Mouse (Mus musculus) lung, adult 18-20 months (tissue): Measurements from ENCODE around the gene Dock4.

ENCODE experiments used
- DNase-seq, 2 experiments: peaks; one replicate each; pipeline ENCODE4 v3.0.0; 2022; ENCODE audit warnings: mixed read lengths in 2 of 2

Dock4 gene

GRCm38 (mm10) chr12:40655861-40656260 is 210.1 kb downstream of the Dock4 start:
- no peak for DNase-seq

- DNase-seq: no peak
These were observed 210.7 kb downstream of the Dock4 start for GRCm38 (mm10) chr12:40656438-40656837.

GRCm38 (mm10) chr12:40657229-40657885 is 211.6 kb downstream of the Dock4 start:
- DNase-seq: no peak

GRCm38 (mm10) chr12:40659689-40660088 is 213.9 kb downstream of the Dock4 start:
- DNase-seq: peak in 1 of 2 experiments; percentile 27

- DNase-seq: no peak
These were observed 223.7 kb downstream of the Dock4 start for GRCm38 (mm10) chr12:40669460-40669859.

GRCm38 (mm10) chr12:40670766-40671165 is 225.0 kb downstream of the Dock4 start:
- no peak for DNase-seq

DNA sequence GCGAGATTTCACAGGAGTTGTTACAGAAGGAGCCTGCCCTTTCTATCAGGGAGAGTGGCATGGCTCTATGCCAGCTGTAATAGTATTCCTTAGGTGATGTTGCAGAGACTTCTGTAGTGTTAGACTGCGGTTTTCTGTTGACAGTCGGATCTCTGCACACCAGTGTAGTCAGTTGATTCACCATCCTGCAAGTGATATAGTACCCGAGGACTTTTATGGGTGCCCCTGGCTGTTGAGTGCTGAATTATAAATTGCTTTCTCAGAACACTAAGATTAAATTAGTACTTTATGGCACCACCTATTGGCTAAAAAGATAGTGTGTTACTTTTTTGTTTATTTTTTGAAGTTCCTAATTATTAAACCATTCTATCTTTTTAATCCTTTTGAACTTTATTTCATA is 234.0 kb downstream of the Dock4 start:
- DNase-seq: no peak

DNA sequence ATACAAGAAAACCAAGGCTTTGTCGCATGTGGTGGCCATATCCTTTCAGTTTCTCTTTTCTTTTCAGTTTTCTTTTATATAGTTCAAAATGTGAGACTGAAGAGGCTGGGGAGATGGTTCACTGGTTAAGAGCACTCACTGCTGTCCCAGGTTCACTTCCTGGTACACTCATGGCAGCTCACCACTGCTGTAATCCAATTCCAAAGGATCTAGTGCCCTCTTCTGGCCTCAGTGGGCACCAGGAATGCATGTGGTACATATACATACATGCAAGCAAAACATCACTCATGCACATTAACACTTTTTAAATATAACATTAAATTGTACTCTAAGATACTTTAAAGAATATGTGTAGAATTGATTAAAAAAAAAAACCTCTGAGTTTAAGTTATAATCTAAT is 234.8 kb downstream of the Dock4 start:
- DNase-seq: peak; percentile 18 to 51

DNA sequence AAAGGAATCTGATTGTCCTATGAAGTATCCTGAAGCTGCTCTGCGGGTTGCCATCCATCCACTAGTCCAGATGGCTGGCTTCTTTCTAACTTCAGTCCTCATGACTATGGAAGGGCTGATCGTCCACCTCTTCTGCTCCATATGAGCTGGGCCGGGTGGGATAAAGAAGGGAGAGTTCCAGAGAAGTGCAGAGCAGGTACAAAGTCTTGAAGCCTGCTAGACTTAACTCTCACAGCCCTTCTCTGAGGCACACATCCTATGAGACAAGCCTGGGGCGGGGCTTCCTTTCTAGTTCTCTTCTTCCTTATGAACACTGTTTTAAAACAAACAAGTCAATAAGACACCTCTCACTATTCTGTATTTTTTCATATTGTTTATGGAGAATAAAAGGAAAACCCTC is 245.7 kb downstream of the Dock4 start:
- DNase-seq: no peak

DNA sequence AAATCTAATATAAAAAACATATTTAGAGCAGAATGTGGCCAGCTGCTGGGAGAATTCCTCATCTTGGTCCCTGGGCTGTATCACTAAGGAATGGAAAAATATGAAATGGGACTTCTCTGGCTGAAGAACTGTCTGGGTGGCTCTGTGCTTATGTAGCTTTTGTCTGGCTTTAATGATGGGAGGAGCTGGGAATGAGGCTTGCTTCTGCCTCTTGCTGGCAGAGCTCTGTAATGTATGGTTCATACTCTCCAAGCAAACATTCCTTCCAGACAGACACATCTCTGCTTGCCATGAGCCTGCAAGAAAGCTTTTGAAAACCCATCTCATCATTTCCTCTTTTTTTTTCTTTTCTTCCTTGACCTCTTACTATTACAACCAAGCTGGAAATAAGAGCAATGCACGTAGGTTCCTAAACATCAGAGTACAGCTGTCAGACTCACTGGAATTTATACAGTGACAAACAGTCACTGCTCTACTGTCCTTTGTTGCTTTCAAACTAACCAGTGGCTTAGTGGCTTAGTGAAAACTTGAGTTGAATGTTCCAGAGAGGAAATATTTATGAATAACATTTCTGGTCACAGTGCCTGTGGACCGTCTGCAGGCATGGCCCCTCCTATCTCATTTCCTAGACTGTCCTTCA is 248.4 kb downstream of the Dock4 start:
- no peak for DNase-seq

GRCm38 (mm10) chr12:40698330-40698729 is 252.6 kb downstream of the Dock4 start:
- no peak for DNase-seq

- DNase-seq: peak in 1 of 2 experiments; percentile 9
These were observed 256.6 kb downstream of the Dock4 start for GRCm38 (mm10) chr12:40702233-40702792.

GRCm38 (mm10) chr12:40704296-40704695 is 258.5 kb downstream of the Dock4 start:
- DNase-seq: no peak

DNA sequence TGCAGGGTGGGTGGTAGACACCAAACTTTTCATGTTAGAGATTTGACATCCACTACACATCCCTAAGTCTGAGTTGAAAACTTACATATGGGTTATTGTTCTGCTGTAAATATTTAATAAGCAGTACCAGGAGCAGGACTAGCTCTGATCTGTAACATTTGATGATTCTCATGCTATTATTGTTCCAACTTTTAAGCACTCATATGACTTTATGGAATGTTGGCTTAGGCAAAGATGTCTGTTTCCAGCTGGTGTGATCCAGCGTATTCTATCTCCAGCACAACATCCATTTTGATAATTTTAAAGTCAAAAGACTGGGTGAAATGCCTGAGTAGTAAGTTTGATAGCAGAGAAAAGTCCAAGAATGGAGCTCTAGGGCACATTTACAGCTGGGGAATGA is 261.4 kb downstream of the Dock4 start:
- DNase-seq: no peak

GRCm38 (mm10) chr12:40709094-40709493 is 263.3 kb downstream of the Dock4 start:
- no peak for DNase-seq

DNA sequence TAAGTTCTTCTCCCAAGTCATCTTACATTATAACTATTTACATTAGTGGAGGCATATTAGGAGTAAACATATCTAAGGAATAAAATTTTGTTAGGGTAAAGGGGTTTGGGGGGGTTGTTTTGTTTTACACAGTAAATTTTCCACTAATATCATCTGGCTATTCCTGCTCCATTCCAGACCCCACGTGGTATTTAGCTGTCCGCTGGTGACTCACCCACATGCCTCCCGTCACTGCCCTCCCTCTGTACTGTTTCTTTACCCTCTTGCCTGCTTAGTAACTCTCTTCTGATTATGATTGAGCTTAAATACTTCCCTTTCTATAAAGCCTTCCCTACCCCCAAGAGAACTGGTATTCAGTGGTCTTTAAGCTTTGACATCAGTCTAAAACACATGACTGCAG is 266.5 kb downstream of the Dock4 start:
- no peak for DNase-seq

GRCm38 (mm10) chr12:40714288-40714687 is 268.5 kb downstream of the Dock4 start:
- no peak for DNase-seq

- DNase-seq: no peak
These were observed 269.4 kb downstream of the Dock4 start for GRCm38 (mm10) chr12:40715174-40715573.

- no peak for DNase-seq
These were observed 282.6 kb downstream of the Dock4 start for GRCm38 (mm10) chr12:40728373-40728772.

- no peak for DNase-seq
These were observed 285.0 kb downstream of the Dock4 start for GRCm38 (mm10) chr12:40730756-40731155.

GRCm38 (mm10) chr12:40745501-40745900 is 299.7 kb downstream of the Dock4 start:
- DNase-seq: no peak

DNA sequence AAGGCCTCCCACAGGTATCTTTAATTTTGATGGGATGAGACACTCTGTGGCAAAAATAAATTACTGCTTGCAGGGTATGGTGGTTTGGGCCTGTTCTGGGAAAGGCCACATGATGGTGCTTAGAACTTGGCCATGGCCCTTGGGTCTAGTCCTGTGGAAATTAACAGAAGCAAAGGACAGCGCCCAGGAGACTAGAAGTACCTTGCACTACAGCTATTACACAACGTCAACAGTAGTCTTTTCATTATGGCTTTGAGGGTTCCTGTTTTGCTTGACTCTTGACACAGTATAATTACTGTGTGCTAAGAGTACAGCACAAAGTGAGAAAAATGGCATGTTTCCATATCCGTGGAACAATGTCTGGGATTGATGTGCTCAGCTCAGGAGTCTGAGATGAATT is 300.3 kb downstream of the Dock4 start:
- peak; percentile 46 to 60 for DNase-seq

DNA sequence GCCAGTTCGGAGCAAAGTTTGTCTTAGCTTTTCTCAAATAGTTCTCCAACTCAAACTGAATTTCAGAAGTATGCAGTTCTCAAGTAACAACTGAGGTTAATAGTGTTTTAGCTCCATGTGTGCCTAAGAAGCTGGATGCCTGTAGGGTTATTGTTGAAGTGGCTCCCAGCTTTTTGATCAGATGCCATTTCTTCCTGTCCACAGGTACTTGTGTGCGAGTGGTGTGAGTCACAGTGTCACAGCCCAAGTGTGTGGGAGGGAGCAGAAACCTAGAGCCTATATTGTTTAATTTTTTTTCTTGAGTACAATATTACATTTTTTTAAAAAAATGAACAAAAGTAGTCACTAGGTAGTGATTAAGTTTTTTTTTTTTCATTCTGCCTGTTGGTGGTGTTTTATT is 313.5 kb downstream of the Dock4 start:
- DNase-seq: peak; percentile 34 to 56

- no peak for DNase-seq
These were observed 321.6 kb downstream of the Dock4 start for GRCm38 (mm10) chr12:40767258-40767816.
